In the genomic region with DNA sequence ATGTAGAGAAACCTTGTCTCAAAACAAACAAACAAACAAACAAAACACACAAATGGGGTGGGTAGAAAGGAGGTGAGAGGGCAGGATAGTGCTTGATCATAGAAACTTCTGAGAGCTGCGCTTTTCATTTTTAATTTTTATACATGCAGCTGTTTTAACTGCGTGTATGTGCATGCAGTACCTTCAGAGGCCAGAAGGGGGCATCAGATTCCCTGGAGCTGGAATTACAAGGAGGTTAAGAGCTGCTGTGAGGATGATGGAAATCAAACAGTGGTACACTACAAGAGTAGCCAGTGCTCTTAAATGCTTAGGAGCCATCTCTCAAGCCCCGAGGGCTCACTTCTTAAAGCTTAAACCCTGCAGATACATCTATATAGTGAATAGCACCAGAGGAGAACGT, we compare ENCODE assay signal across 7 mouse cellular contexts.
DNase-seq lines count a peak whose midpoint lies in the region; ATAC-seq and TF ChIP-seq lines count a peak whose summit lies in the region.

No protein-coding gene starts in this region.

- no peak for ATAC-seq in hindbrain, postnatal 0 days
- no peak for ATAC-seq in hindbrain, embryonic 12.5 days (ENCODE audit: low FRiP score)
- no peak for ATAC-seq in midbrain, embryonic 13.5 days

- no peak overlapping the region for H3K4me3 ChIP-seq in hindbrain, postnatal 0 days (ENCODE audit: low read length)
- no peak overlapping the region for H3K4me3 ChIP-seq in hindbrain, embryonic 12.5 days
- no peak overlapping the region for H3K4me3 ChIP-seq in midbrain, embryonic 13.5 days (replicated peaks)

- no peak overlapping the region for H3K4me2 ChIP-seq in hindbrain, postnatal 0 days (ENCODE audit: low read depth, low read length)
- H3K4me2 ChIP-seq in hindbrain, embryonic 12.5 days (replicated peaks), result no peak overlapping the region
- H3K4me2 ChIP-seq in midbrain, embryonic 13.5 days (replicated peaks), result no peak overlapping the region

- H3K9me3 ChIP-seq in hindbrain, postnatal 0 days (ENCODE audit: low read length), result no peaks in the 10 kb centered on the region
- no peaks in the 10 kb centered on the region for H3K9me3 ChIP-seq in hindbrain, embryonic 12.5 days (replicated peaks)
- no peaks in the 10 kb centered on the region for H3K9me3 ChIP-seq in midbrain, embryonic 13.5 days

- H3K27ac ChIP-seq in hindbrain, postnatal 0 days, result no peak overlapping the region
- H3K27ac ChIP-seq in hindbrain, embryonic 12.5 days, result no peak overlapping the region
- no peak overlapping the region for H3K27ac ChIP-seq in midbrain, embryonic 13.5 days

- H3K9ac ChIP-seq in hindbrain, postnatal 0 days (replicated peaks; ENCODE audit: low read length), result no peak overlapping the region
- H3K9ac ChIP-seq in hindbrain, embryonic 12.5 days, result no peak overlapping the region
- H3K9ac ChIP-seq in midbrain, embryonic 13.5 days (replicated peaks), result no peak overlapping the region

- peaks cover 8% of the 10 kb centered on the region for H3K4me1 ChIP-seq in hindbrain, postnatal 0 days (ENCODE audit: insufficient read depth, low read length)
- H3K4me1 ChIP-seq in hindbrain, embryonic 12.5 days, result peaks cover 38% of the 10 kb centered on the region
- H3K4me1 ChIP-seq in midbrain, embryonic 13.5 days (replicated peaks), result peaks cover 38% of the 10 kb centered on the region

- no peak for DNase-seq in hindbrain, postnatal 0 days (ENCODE audit: low spot score)
- DNase-seq in CD8-positive naive resting alpha-beta T cell, adult 2 months (ENCODE audit: low read depth in 2 of 2, low spot score in 2 of 2), result peak; percentile 8 to 25
- peak; percentile 17 for DNase-seq in T-cell, adult 2 months (ENCODE audit: low spot score)
- peak; percentile 18 for DNase-seq in lung, postnatal 25 days (ENCODE audit: low spot score)
- DNase-seq in frontal cortex, postnatal 36 days (ENCODE audit: low spot score in 2 of 2), result no peak

- TF ChIP-seq CTCF in hindbrain, postnatal 0 days (IDR thresholded peaks at IDR 0.05; ENCODE audit: low read depth), result peak; percentile 69

- peaks cover 19% of the 10 kb centered on the region; the same call in 1 of the 2 replicates for H3K36me3 ChIP-seq in hindbrain, postnatal 0 days (ENCODE audit: insufficient read depth, low read length)
- no peaks in the 10 kb centered on the region for H3K36me3 ChIP-seq in hindbrain, embryonic 12.5 days
- H3K36me3 ChIP-seq in midbrain, embryonic 13.5 days, result peaks cover 19% of the 10 kb centered on the region; the same call in 1 of the 2 replicates

- H3K27me3 ChIP-seq in hindbrain, postnatal 0 days (ENCODE audit: insufficient read depth, low read length), result no peaks in the 10 kb centered on the region
- no peaks in the 10 kb centered on the region; the same call in 1 of the 2 replicates for H3K27me3 ChIP-seq in hindbrain, embryonic 12.5 days
- H3K27me3 ChIP-seq in midbrain, embryonic 13.5 days, result peaks cover 8% of the 10 kb centered on the region

- 82% methylated on average over 4 of the region's 4 CpGs for WGBS in hindbrain, postnatal 0 days
- WGBS in hindbrain, embryonic 12.5 days, result 74% methylated on average over 4 of the region's 4 CpGs
- WGBS in midbrain, embryonic 13.5 days, result 89% methylated on average over 4 of the region's 4 CpGs

Comparison
In these comparisons a context has a peak if more than half of its experiments do, and no peak if none do; other contexts are left out.
1. DNase-seq: peak in CD8-positive naive resting alpha-beta T cell, adult 2 months (2 of 2), T-cell, adult 2 months (single experiment) and lung, postnatal 25 days (single experiment); none in hindbrain, postnatal 0 days (single experiment) and frontal cortex, postnatal 36 days (0 of 2).